Mouse (Mus musculus): Measurements from ENCODE around the gene Tyw1. TPM values are rescaled to one million over a fixed set of nuclear protein-coding genes. Genes with fewer than 3 reads are reported as not detected.

The Tyw1 gene
- polyA plus RNA-seq, 1 experiment: 27.7 TPM

GRCm38 (mm10) chr5:130256678-130257271 lies 1.4 kb downstream of the Tyw1 start:
- peak overlapping the region; percentile 100 for H3K4me3 ChIP-seq (ENCODE audit: low read depth, low read length)
- H3K27ac ChIP-seq (ENCODE audit: insufficient read depth, low read length): peak overlapping the region; percentile 76
- peak overlapping the region; percentile 92 for H3K9ac ChIP-seq (ENCODE audit: low read depth, poor library complexity, severe bottlenecking)
- no peaks in the 10 kb centered on the region for H3K4me1 ChIP-seq (ENCODE audit: control insufficient read depth, insufficient read depth, low read length)
- TF ChIP-seq CTCF (IDR thresholded peaks at IDR 0.05; ENCODE audit: low read depth, low read length): no peak
- TF ChIP-seq POLR2A (IDR thresholded peaks at IDR 0.05; ENCODE audit: insufficient read depth, low read length): peak; percentile 85
- H3K27me3 ChIP-seq (ENCODE audit: control insufficient read depth, insufficient read depth, low read length, poor library complexity, severe bottlenecking): no peaks in the 10 kb centered on the region
- H3K9me3 ChIP-seq (replicated peaks; ENCODE audit: control insufficient read depth, insufficient read depth, low read length, poor library complexity, severe bottlenecking): no peaks in the 10 kb centered on the region
- peaks cover 20% of the 10 kb centered on the region for H3K36me3 ChIP-seq (ENCODE audit: control insufficient read depth, insufficient read depth, low read length, poor library complexity, severe bottlenecking)

- no peak for TF ChIP-seq CTCF (IDR thresholded peaks at IDR 0.05; ENCODE audit: low read depth, low read length)
- TF ChIP-seq POLR2A (IDR thresholded peaks at IDR 0.05; ENCODE audit: insufficient read depth, low read length): no peak
- no peak for TF ChIP-seq EP300 (IDR thresholded peaks at IDR 0.05; ENCODE audit: insufficient read depth, low read depth, low read length)
- Histone ChIP-seq H3K27me3 (ENCODE audit: control insufficient read depth, insufficient read depth, low read length, poor library complexity, severe bottlenecking) (no peaks in the 10 kb centered on the region), H3K36me3 (ENCODE audit: control insufficient read depth, insufficient read depth, low read length, poor library complexity, severe bottlenecking) (peaks cover 15% of the 10 kb centered on the region), H3K4me1 (ENCODE audit: control insufficient read depth, insufficient read depth, low read length) (no peaks in the 10 kb centered on the region), H3K9ac (ENCODE audit: low read depth, poor library complexity, severe bottlenecking) (peak overlapping the region; percentile 92), H3K4me3 (ENCODE audit: low read depth, low read length) (peak overlapping the region; percentile 100), H3K9me3 (replicated peaks; ENCODE audit: control insufficient read depth, insufficient read depth, low read length, poor library complexity, severe bottlenecking) (no peaks in the 10 kb centered on the region), H3K27ac (ENCODE audit: insufficient read depth, low read length) (peak overlapping the region; percentile 57; the same call in 1 of the 2 replicates)
Measured at GRCm38 (mm10) chr5:130257303-130257702, 1.9 kb downstream of the Tyw1 start.

GRCm38 (mm10) chr5:130263454-130263853 lies 8.0 kb downstream of the Tyw1 start:
- H3K27me3 ChIP-seq (ENCODE audit: control insufficient read depth, insufficient read depth, low read length, poor library complexity, severe bottlenecking): no peaks in the 10 kb centered on the region
- H3K27ac ChIP-seq (ENCODE audit: insufficient read depth, low read length): no peak overlapping the region
- H3K4me3 ChIP-seq (ENCODE audit: low read depth, low read length): no peak overlapping the region
- no peaks in the 10 kb centered on the region for H3K9me3 ChIP-seq (replicated peaks; ENCODE audit: control insufficient read depth, insufficient read depth, low read length, poor library complexity, severe bottlenecking)
- peaks cover 16% of the 10 kb centered on the region for H3K36me3 ChIP-seq (ENCODE audit: control insufficient read depth, insufficient read depth, low read length, poor library complexity, severe bottlenecking)
- no peak for TF ChIP-seq CTCF (IDR thresholded peaks at IDR 0.05; ENCODE audit: low read depth, low read length)
- no peak for TF ChIP-seq POLR2A (IDR thresholded peaks at IDR 0.05; ENCODE audit: insufficient read depth, low read length)
- no peak for TF ChIP-seq EP300 (IDR thresholded peaks at IDR 0.05; ENCODE audit: insufficient read depth, low read depth, low read length)
- no peak overlapping the region for H3K9ac ChIP-seq (ENCODE audit: low read depth, poor library complexity, severe bottlenecking)
- H3K4me1 ChIP-seq (ENCODE audit: control insufficient read depth, insufficient read depth, low read length): no peaks in the 10 kb centered on the region

- Histone ChIP-seq H3K4me1 (ENCODE audit: control insufficient read depth, insufficient read depth, low read length) (no peaks in the 10 kb centered on the region), H3K9ac (ENCODE audit: low read depth, poor library complexity, severe bottlenecking) (no peak overlapping the region)
Measured at GRCm38 (mm10) chr5:130264433-130265005, 9.1 kb downstream of the Tyw1 start.

GRCm38 (mm10) chr5:130266651-130267050 lies 11.2 kb downstream of the Tyw1 start:
- H3K36me3 ChIP-seq (ENCODE audit: control insufficient read depth, insufficient read depth, low read length, poor library complexity, severe bottlenecking): peaks cover 22% of the 10 kb centered on the region
- no peak overlapping the region for H3K9ac ChIP-seq (ENCODE audit: low read depth, poor library complexity, severe bottlenecking)
- TF ChIP-seq EP300 (IDR thresholded peaks at IDR 0.05; ENCODE audit: insufficient read depth, low read depth, low read length) (no peak), CTCF (IDR thresholded peaks at IDR 0.05; ENCODE audit: low read depth, low read length) (peak; percentile 80), POLR2A (IDR thresholded peaks at IDR 0.05; ENCODE audit: insufficient read depth, low read length) (no peak)
- no peak overlapping the region for H3K4me3 ChIP-seq (ENCODE audit: low read depth, low read length)
- H3K27me3 ChIP-seq (ENCODE audit: control insufficient read depth, insufficient read depth, low read length, poor library complexity, severe bottlenecking): no peaks in the 10 kb centered on the region
- H3K27ac ChIP-seq (ENCODE audit: insufficient read depth, low read length): no peak overlapping the region
- no peaks in the 10 kb centered on the region for H3K4me1 ChIP-seq (ENCODE audit: control insufficient read depth, insufficient read depth, low read length)
- no peaks in the 10 kb centered on the region for H3K9me3 ChIP-seq (replicated peaks; ENCODE audit: control insufficient read depth, insufficient read depth, low read length, poor library complexity, severe bottlenecking)

More at GRCm38 (mm10) chr5:130264433-130265005, 9.1 kb downstream of the Tyw1 start:
- H3K27ac ChIP-seq (ENCODE audit: insufficient read depth, low read length): no peak overlapping the region
- H3K36me3 ChIP-seq (ENCODE audit: control insufficient read depth, insufficient read depth, low read length, poor library complexity, severe bottlenecking): peaks cover 22% of the 10 kb centered on the region
- TF ChIP-seq POLR2A (IDR thresholded peaks at IDR 0.05; ENCODE audit: insufficient read depth, low read length): no peak
- no peak for TF ChIP-seq EP300 (IDR thresholded peaks at IDR 0.05; ENCODE audit: insufficient read depth, low read depth, low read length)
- no peak for TF ChIP-seq CTCF (IDR thresholded peaks at IDR 0.05; ENCODE audit: low read depth, low read length)
- H3K9me3 ChIP-seq (replicated peaks; ENCODE audit: control insufficient read depth, insufficient read depth, low read length, poor library complexity, severe bottlenecking): no peaks in the 10 kb centered on the region
- no peak overlapping the region for H3K4me3 ChIP-seq (ENCODE audit: low read depth, low read length)
- H3K27me3 ChIP-seq (ENCODE audit: control insufficient read depth, insufficient read depth, low read length, poor library complexity, severe bottlenecking): no peaks in the 10 kb centered on the region

GRCm38 (mm10) chr5:130267316-130267715 lies 11.9 kb downstream of the Tyw1 start:
- Histone ChIP-seq H3K4me3 (ENCODE audit: low read depth, low read length) (no peak overlapping the region), H3K36me3 (ENCODE audit: control insufficient read depth, insufficient read depth, low read length, poor library complexity, severe bottlenecking) (peaks cover 22% of the 10 kb centered on the region), H3K27ac (ENCODE audit: insufficient read depth, low read length) (no peak overlapping the region), H3K9ac (ENCODE audit: low read depth, poor library complexity, severe bottlenecking) (no peak overlapping the region), H3K4me1 (ENCODE audit: control insufficient read depth, insufficient read depth, low read length) (no peaks in the 10 kb centered on the region), H3K27me3 (ENCODE audit: control insufficient read depth, insufficient read depth, low read length, poor library complexity, severe bottlenecking) (no peaks in the 10 kb centered on the region), H3K9me3 (replicated peaks; ENCODE audit: control insufficient read depth, insufficient read depth, low read length, poor library complexity, severe bottlenecking) (no peaks in the 10 kb centered on the region)
- TF ChIP-seq EP300 (IDR thresholded peaks at IDR 0.05; ENCODE audit: insufficient read depth, low read depth, low read length) (no peak), CTCF (IDR thresholded peaks at IDR 0.05; ENCODE audit: low read depth, low read length) (peak; percentile 57)
